Mouse (Mus musculus) heart, adult 2 months (tissue): ENCODE results near the gene 1700023F06Rik. TPM values are rescaled to one million over a fixed set of nuclear protein-coding genes. Genes with fewer than 3 reads are reported as not detected.

Experiments
- DNase-seq, 2 experiments: peaks; one replicate each; pipeline ENCODE4 v3.0.0; 2021
- H3K27ac ChIP-seq: fragments of 200-600 bp; 2 replicates; pipeline ENCODE4 v1.8.1; 2022
- H3K27me3 ChIP-seq: fragments of 200-500 bp; 2 replicates; pipeline ENCODE4 v1.6.1; 2012; ENCODE audit warnings: mild to moderate bottlenecking, low read length, inconsistent platforms, mixed read lengths; ENCODE audit not compliant: control insufficient read depth, insufficient read depth
- H3K36me3 ChIP-seq: fragments of 200-500 bp; 2 replicates; pipeline ENCODE4 v1.6.1; 2012; ENCODE audit warnings: low read length, inconsistent platforms; ENCODE audit not compliant: control insufficient read depth, insufficient read depth
- H3K4me1 ChIP-seq: fragments of 200-500 bp; 2 replicates; pipeline ENCODE4 v1.6.1; 2011; ENCODE audit warnings: low read length; ENCODE audit not compliant: control insufficient read depth, insufficient read depth
- H3K4me3 ChIP-seq: fragments of 200-600 bp; 2 replicates; pipeline ENCODE4 v1.8.1; 2022
- H3K79me2 ChIP-seq: fragments of 200-500 bp; replicated peaks from 2 replicates; pipeline ENCODE4 v1.6.1; 2012; ENCODE audit warnings: mild to moderate bottlenecking, inconsistent platforms, low read length, moderate library complexity, mixed read lengths; ENCODE audit not compliant: control insufficient read depth, insufficient read depth
- H3K9ac ChIP-seq: fragments of 200-500 bp; 2 replicates; pipeline ENCODE4 v1.6.1; 2012; ENCODE audit warnings: low read depth, mild to moderate bottlenecking, control low read depth, inconsistent platforms, low read length, mixed read lengths
- CTCF ChIP-seq: fragments of 200-600 bp; IDR thresholded peaks from 2 replicates; pipeline ENCODE4 v1.8.1; 2022; ENCODE audit warnings: antibody characterized with exemption, mild to moderate bottlenecking, moderate library complexity
- EP300 ChIP-seq: fragments of 200-500 bp; IDR thresholded peaks from 2 replicates; pipeline ENCODE4 v1.6.1; 2011; ENCODE audit warnings: low read depth, low read length, control low read depth; ENCODE audit not compliant: insufficient read depth
- POLR2A ChIP-seq: fragments of 200-500 bp; IDR thresholded peaks from 2 replicates; pipeline ENCODE4 v1.6.1; 2011; ENCODE audit warnings: mild to moderate bottlenecking, low read depth, low read length, control low read depth; ENCODE audit not compliant: insufficient read depth
- WGBS: fragments of 180-500 bp; shearing (Covaris S2); methylation state at CpG from one replicate; pipeline ENCODE4 v1.1.7; 2018; 5-methylcytosine and 5-hydroxymethylcytosine counted together
- intact Hi-C: fragments of 180-260 bp; cut with DNase I; formaldehyde crosslinking; loops from one replicate; pipeline ENCODE4 v1.15.1; 2025
- long read RNA-seq: library from polyadenylated mRNA; stranded (forward); transcript quantifications from one replicate; pipeline ENCODE4 v2.0.0, GENCODE M21; 2021
- polyA plus RNA-seq: library from polyadenylated mRNA; depleted of rRNA; stranded (reverse); fragments of >200 nt; gene quantifications from 2 replicates; pipeline ENCODE4 v1.2.3, GENCODE M21; 2012; rRNA removed
- total RNA-seq, 2 experiments: library from RNA; stranded (reverse); gene quantifications; 2 replicates each; pipeline ENCODE4 v1.2.3; 2021

1700023F06Rik gene
- total RNA-seq, result not detected
- 0.21 TPM in 1 of 2 replicates, not detected in the other for polyA plus RNA-seq
- long read RNA-seq, result 0 reads

- no peak within 1 kb of the TSS for H3K4me3 ChIP-seq
- intact Hi-C loops, result no loop called here
These were observed at the start of gene 1700023F06Rik for GRCm38 (mm10) chr11:103208458-103208857. 1700023F06Rik (minus strand) TSS chr11:103208558.

GRCm38 (mm10) chr11:103257938-103258481 is 49.7 kb upstream of the 1700023F06Rik start:
- TF ChIP-seq EP300 (no peak), CTCF (no peak), POLR2A (no peak)
- peak in 1 of 2 experiments; percentile 42 for DNase-seq
- H3K27me3 ChIP-seq, result no peaks in the 10 kb centered on the region
- H3K9ac ChIP-seq, result no peak overlapping the region
- no peaks in the 10 kb centered on the region; the same call in 1 of the 2 replicates for H3K79me2 ChIP-seq
- no peak overlapping the region for H3K4me3 ChIP-seq
- H3K4me1 ChIP-seq, result peaks cover 13% of the 10 kb centered on the region
- intact Hi-C loops, result no loop called here
- H3K27ac ChIP-seq, result no peak overlapping the region
- H3K36me3 ChIP-seq, result no peaks in the 10 kb centered on the region
- WGBS, result 74% methylated on average over 4 of the region's 4 CpGs

More at GRCm38 (mm10) chr11:103208458-103208857, at the start of gene 1700023F06Rik:
- DNase-seq, result no peak
- Histone ChIP-seq H3K36me3 (no peaks in the 10 kb centered on the region), H3K9ac (no peak within 1 kb of the TSS), H3K27me3 (no peaks in the 10 kb centered on the region), H3K27ac (no peak within 1 kb of the TSS), H3K79me2 (no peaks in the 10 kb centered on the region), H3K4me1 (no peaks in the 10 kb centered on the region)
- 89% methylated on average over 3 of the region's 3 CpGs for WGBS
- TF ChIP-seq POLR2A (no peak), EP300 (no peak), CTCF (no peak)

- Histone ChIP-seq H3K9ac (no peak overlapping the region), H3K27me3 (no peaks in the 10 kb centered on the region), H3K79me2 (no peaks in the 10 kb centered on the region), H3K27ac (no peak overlapping the region), H3K4me1 (peaks cover 6% of the 10 kb centered on the region), H3K4me3 (no peak overlapping the region), H3K36me3 (no peaks in the 10 kb centered on the region)
- no peak for TF ChIP-seq POLR2A
- intact Hi-C loops, result no loop called here
- 84% methylated on average over 5 of the region's 5 CpGs for WGBS
- no peak for DNase-seq
These were observed 45.2 kb upstream of the 1700023F06Rik start for GRCm38 (mm10) chr11:103253605-103254004.

GRCm38 (mm10) chr11:103252380-103252779 is 44.0 kb upstream of the 1700023F06Rik start:
- Histone ChIP-seq H3K27me3 (no peaks in the 10 kb centered on the region), H3K27ac (no peak overlapping the region), H3K9ac (no peak overlapping the region), H3K36me3 (no peaks in the 10 kb centered on the region), H3K4me1 (peaks cover 6% of the 10 kb centered on the region), H3K4me3 (no peak overlapping the region), H3K79me2 (no peaks in the 10 kb centered on the region)
- no peak for DNase-seq
- intact Hi-C loops, result no loop called here
- WGBS, result 74% methylated on average over 5 of the region's 5 CpGs
- TF ChIP-seq EP300 (no peak), CTCF (no peak), POLR2A (no peak)

- DNase-seq, result no peak
- Histone ChIP-seq H3K4me3 (no peak overlapping the region), H3K27me3 (no peaks in the 10 kb centered on the region), H3K36me3 (no peaks in the 10 kb centered on the region), H3K9ac (no peak overlapping the region), H3K27ac (no peak overlapping the region), H3K4me1 (peaks cover 20% of the 10 kb centered on the region), H3K79me2 (no peaks in the 10 kb centered on the region)
- TF ChIP-seq POLR2A (no peak), CTCF (no peak), EP300 (no peak)
- intact Hi-C loops, result no loop called here
- 95% methylated on average over 3 of the region's 3 CpGs for WGBS
These were observed 42.0 kb upstream of the 1700023F06Rik start for GRCm38 (mm10) chr11:103250324-103250723.

GRCm38 (mm10) chr11:103249509-103249908 is 41.2 kb upstream of the 1700023F06Rik start:
- DNase-seq, result no peak
- WGBS, result 57% methylated on average over 6 of the region's 6 CpGs
- intact Hi-C loops, result no loop called here
- Histone ChIP-seq H3K79me2 (no peaks in the 10 kb centered on the region), H3K27ac (peak overlapping the region; percentile 17; the same call in 1 of the 2 replicates), H3K36me3 (no peaks in the 10 kb centered on the region), H3K27me3 (no peaks in the 10 kb centered on the region), H3K4me1 (peaks cover 22% of the 10 kb centered on the region), H3K4me3 (no peak overlapping the region), H3K9ac (no peak overlapping the region)
- no peak for TF ChIP-seq POLR2A
- no peak for TF ChIP-seq CTCF
- no peak for TF ChIP-seq EP300
